Mouse (Mus musculus) C2C12 (cell line): Measurements from ENCODE around the gene Col24a1.

Experiments used
- CTCF ChIP-seq: IDR thresholded peaks from one replicate; pipeline ENCODE4 v1.5.1; 2011; ENCODE audit not compliant: control insufficient read depth, insufficient read depth, insufficient read length
- MYOD1 ChIP-seq: IDR thresholded peaks from one replicate; pipeline ENCODE4 v1.6.1; 2011; ENCODE audit warnings: low read depth; ENCODE audit not compliant: control insufficient read depth, insufficient read length

DNA sequence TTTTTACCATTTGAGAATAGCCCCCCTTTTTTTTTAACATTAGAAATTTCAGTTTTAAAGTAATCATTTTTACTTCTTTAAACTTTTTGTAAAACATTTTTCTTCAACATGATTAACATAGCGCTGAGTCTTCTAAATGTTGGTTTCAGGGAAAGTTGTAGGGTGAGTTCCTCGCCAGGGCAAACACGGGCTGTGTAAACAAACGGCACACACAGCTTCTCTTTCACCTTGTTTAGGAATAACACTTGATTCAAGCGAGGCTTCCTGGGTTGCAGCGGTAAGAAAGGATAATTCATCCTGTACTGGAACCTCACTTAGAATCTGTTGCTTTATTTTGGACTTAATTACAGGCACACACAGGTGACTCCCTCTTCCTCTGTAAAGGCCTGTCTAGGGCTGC lies 309.1 kb downstream of the Col24a1 start:
- TF ChIP-seq CTCF (no peak), MYOD1 (no peak)
